Mouse (Mus musculus) midbrain, embryonic 12.5 days (tissue): ENCODE measurements at regions not wholly inside any gene's neighbourhood (a gene's known extent, or its start where the extent isn't known, plus 50 kb on each side); places are given as distances from the start of the nearest gene placed in this dataset.

Experiments
- ATAC-seq: fragments of 200-750 bp; cut with Nextera tagmentation; 2 replicates; pipeline ENCODE4 v1.8.0; 2017; ENCODE audit warnings: low read depth, moderate TSS enrichment, moderate library complexity; ENCODE audit not compliant: low FRiP score
- H3K27ac ChIP-seq: fragments of 300-500 bp; sonication (generic); replicated peaks from 2 replicates; pipeline ENCODE4 v1.5.1; 2016; ENCODE audit warnings: mild to moderate bottlenecking
- H3K27me3 ChIP-seq: fragments of 300-500 bp; sonication (generic); 2 replicates; pipeline ENCODE4 v1.6.1; 2016; ENCODE audit warnings: mild to moderate bottlenecking
- H3K36me3 ChIP-seq: fragments of 300-500 bp; sonication (generic); 2 replicates; pipeline ENCODE4 v1.6.1; 2016
- H3K4me1 ChIP-seq: fragments of 300-500 bp; sonication (generic); 2 replicates; pipeline ENCODE4 v1.6.1; 2016
- H3K4me2 ChIP-seq: fragments of 300-500 bp; sonication (generic); replicated peaks from 2 replicates; pipeline ENCODE4 v1.6.1; 2016; ENCODE audit warnings: mild to moderate bottlenecking, moderate library complexity
- H3K4me3 ChIP-seq: fragments of 300-500 bp; sonication (generic); 2 replicates; pipeline ENCODE4 v1.5.1; 2016; ENCODE audit warnings: mild to moderate bottlenecking
- H3K9ac ChIP-seq: fragments of 300-500 bp; sonication (generic); replicated peaks from 2 replicates; pipeline ENCODE4 v1.6.1; 2016; ENCODE audit warnings: mild to moderate bottlenecking, moderate library complexity
- H3K9me3 ChIP-seq: fragments of 300-500 bp; sonication (generic); 2 replicates; pipeline ENCODE4 v1.6.1; 2016; ENCODE audit warnings: mild to moderate bottlenecking
- WGBS: fragments of 180-500 bp; shearing (Covaris S2); methylation state at CpG from one replicate; pipeline ENCODE4 v1.1.7; 2016; 5-methylcytosine and 5-hydroxymethylcytosine counted together

DNA sequence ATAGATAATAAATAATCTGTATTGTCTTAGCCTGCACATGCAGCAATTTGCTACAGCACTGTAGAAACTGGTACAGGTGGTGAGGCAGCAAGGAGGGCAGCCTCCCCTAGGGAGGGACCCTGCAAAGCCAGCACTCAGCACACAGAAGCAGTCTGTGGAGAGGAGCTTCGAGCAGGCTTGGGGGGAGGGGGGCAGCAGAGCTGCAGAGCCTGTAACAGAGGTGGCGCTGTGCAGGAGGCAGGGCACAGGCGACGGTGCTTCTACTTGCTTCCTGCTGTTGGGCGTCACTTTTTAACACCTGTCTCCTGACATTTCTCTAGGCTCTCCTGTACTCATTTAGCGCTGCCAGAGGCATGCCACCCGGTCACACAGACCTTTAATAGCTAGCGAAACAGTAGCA is 404.6 kb upstream of the Gm6657 start:
- Histone ChIP-seq H3K9ac (no peak overlapping the region), H3K9me3 (no peaks in the 10 kb centered on the region), H3K4me2 (peak overlapping the region; percentile 52), H3K4me1 (peaks cover 13% of the 10 kb centered on the region), H3K4me3 (peak overlapping the region; percentile 26), H3K36me3 (no peaks in the 10 kb centered on the region), H3K27me3 (peaks cover 14% of the 10 kb centered on the region), H3K27ac (no peak overlapping the region)
- WGBS, result 5% methylated on average over 8 of the region's 8 CpGs
- peak; percentile 78; the same call in 1 of the 2 replicates for ATAC-seq

DNA sequence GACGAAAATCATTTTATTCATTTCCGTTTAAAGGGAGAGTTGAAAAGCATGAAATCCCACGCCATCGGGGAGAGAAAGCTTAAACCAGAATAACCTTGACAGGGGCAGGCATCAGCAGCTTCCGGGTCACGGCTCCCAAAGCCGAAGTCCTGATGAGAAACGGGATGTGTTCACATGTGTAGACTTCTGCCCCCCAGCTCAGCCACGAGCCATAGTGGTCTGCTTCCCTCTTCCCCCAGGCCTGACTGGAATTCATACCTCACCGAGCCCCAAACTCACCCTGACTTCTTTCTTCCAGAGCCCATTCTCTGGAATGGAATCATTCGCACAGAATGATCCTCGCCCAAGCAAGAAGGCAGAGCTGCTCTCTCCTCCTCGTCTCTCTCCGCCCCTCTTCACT is 404.2 kb upstream of the Gm6657 start:
- H3K4me2 ChIP-seq, result peak overlapping the region; percentile 52
- no peak overlapping the region for H3K27ac ChIP-seq
- no peak for ATAC-seq
- no peaks in the 10 kb centered on the region for H3K9me3 ChIP-seq
- H3K9ac ChIP-seq, result no peak overlapping the region
- H3K36me3 ChIP-seq, result no peaks in the 10 kb centered on the region
- peaks cover 13% of the 10 kb centered on the region for H3K4me1 ChIP-seq
- peaks cover 14% of the 10 kb centered on the region for H3K27me3 ChIP-seq
- peak overlapping the region; percentile 26 for H3K4me3 ChIP-seq
- WGBS, result 16% methylated on average over 14 of the region's 14 CpGs

GRCm38 (mm10) chr12:77790891-77791672 is 403.0 kb upstream of the Gm6657 start:
- Histone ChIP-seq H3K27ac (no peak overlapping the region), H3K9ac (no peak overlapping the region), H3K27me3 (peaks cover 14% of the 10 kb centered on the region), H3K4me2 (no peak overlapping the region), H3K36me3 (no peaks in the 10 kb centered on the region), H3K4me1 (peaks cover 13% of the 10 kb centered on the region), H3K9me3 (no peaks in the 10 kb centered on the region), H3K4me3 (no peak overlapping the region)
- 89% methylated on average over 13 of the region's 13 CpGs for WGBS
- no peak for ATAC-seq

DNA sequence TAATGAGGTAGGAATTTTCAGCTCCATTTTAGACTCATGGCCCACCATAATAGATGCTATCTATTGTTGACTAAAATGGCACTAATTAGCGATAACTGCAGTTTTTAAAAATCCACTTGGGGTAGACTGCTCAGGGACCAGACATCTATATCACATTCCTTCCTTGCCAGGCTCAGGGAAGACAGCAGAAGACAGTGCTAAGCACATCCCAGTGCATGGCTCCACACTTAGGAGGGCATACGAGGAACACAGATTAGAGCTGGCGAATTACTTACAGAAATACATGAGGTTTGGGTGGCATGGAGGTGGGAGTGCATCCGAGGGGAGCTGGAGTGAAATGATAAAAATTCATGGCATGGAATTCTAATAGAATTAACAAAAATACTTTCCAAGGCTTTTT is 395.5 kb upstream of the Gm6657 start:
- H3K4me2 ChIP-seq, result no peak overlapping the region
- H3K27me3 ChIP-seq, result no peaks in the 10 kb centered on the region
- H3K9me3 ChIP-seq, result no peaks in the 10 kb centered on the region
- ATAC-seq, result no peak
- H3K9ac ChIP-seq, result no peak overlapping the region
- WGBS, result 79% methylated on average over 4 of the region's 4 CpGs
- H3K4me3 ChIP-seq, result no peak overlapping the region
- H3K4me1 ChIP-seq, result peaks cover 15% of the 10 kb centered on the region
- no peaks in the 10 kb centered on the region for H3K36me3 ChIP-seq
- H3K27ac ChIP-seq, result no peak overlapping the region

GRCm38 (mm10) chr12:77799134-77799770 is 394.8 kb upstream of the Gm6657 start:
- H3K4me2 ChIP-seq, result no peak overlapping the region
- no peaks in the 10 kb centered on the region for H3K36me3 ChIP-seq
- no peak overlapping the region for H3K4me3 ChIP-seq
- 0 out of 2 replicates have a peak overlapping the region, but pooled peaks have one; percentile 31 for H3K27ac ChIP-seq
- ATAC-seq, result no peak
- no peaks in the 10 kb centered on the region for H3K27me3 ChIP-seq
- H3K9ac ChIP-seq, result no peak overlapping the region; the same call in 1 of the 2 replicates
- 39% methylated on average over 12 of the region's 12 CpGs for WGBS
- no peaks in the 10 kb centered on the region for H3K9me3 ChIP-seq
- H3K4me1 ChIP-seq, result peaks cover 15% of the 10 kb centered on the region

- H3K4me1 ChIP-seq, result no peaks in the 10 kb centered on the region
- 90% methylated on average over 7 of the region's 7 CpGs for WGBS
- H3K9ac ChIP-seq, result no peak overlapping the region
- no peaks in the 10 kb centered on the region for H3K27me3 ChIP-seq
- no peak for ATAC-seq
- no peaks in the 10 kb centered on the region for H3K36me3 ChIP-seq
- no peaks in the 10 kb centered on the region for H3K9me3 ChIP-seq
- no peak overlapping the region for H3K4me3 ChIP-seq
- H3K4me2 ChIP-seq, result no peak overlapping the region
- H3K27ac ChIP-seq, result no peak overlapping the region
Measured at GRCm38 (mm10) chr12:77807674-77808073, 386.4 kb upstream of the Gm6657 start.

GRCm38 (mm10) chr12:77811276-77811675 is 382.8 kb upstream of the Gm6657 start:
- H3K36me3 ChIP-seq, result no peaks in the 10 kb centered on the region
- H3K27me3 ChIP-seq, result no peaks in the 10 kb centered on the region
- H3K4me3 ChIP-seq, result no peak overlapping the region
- no peaks in the 10 kb centered on the region for H3K9me3 ChIP-seq
- H3K27ac ChIP-seq, result no peak overlapping the region
- no peak for ATAC-seq
- whole genome bisulfite sequencing, result 30% methylated on average over 2 of the region's 2 CpGs
- H3K4me1 ChIP-seq, result no peaks in the 10 kb centered on the region
- H3K9ac ChIP-seq, result no peak overlapping the region
- no peak overlapping the region for H3K4me2 ChIP-seq

- no peak overlapping the region for H3K4me3 ChIP-seq
- 94% methylated on average over 16 of the region's 16 CpGs for WGBS
- H3K4me1 ChIP-seq, result no peaks in the 10 kb centered on the region
- ATAC-seq, result no peak
- H3K36me3 ChIP-seq, result no peaks in the 10 kb centered on the region
- no peak overlapping the region for H3K9ac ChIP-seq
- no peaks in the 10 kb centered on the region for H3K27me3 ChIP-seq
- no peak overlapping the region for H3K4me2 ChIP-seq
- H3K9me3 ChIP-seq, result no peaks in the 10 kb centered on the region
- H3K27ac ChIP-seq, result no peak overlapping the region
Measured at GRCm38 (mm10) chr12:77819456-77819855, 374.6 kb upstream of the Gm6657 start.

GRCm38 (mm10) chr12:77823381-77824030 is 370.5 kb upstream of the Gm6657 start:
- no peak overlapping the region for H3K27ac ChIP-seq
- H3K36me3 ChIP-seq, result no peaks in the 10 kb centered on the region

GRCm38 (mm10) chr12:77833411-77834169 is 360.5 kb upstream of the Gm6657 start:
- H3K4me3 ChIP-seq, result no peak overlapping the region
- H3K27me3 ChIP-seq, result no peaks in the 10 kb centered on the region
- H3K9me3 ChIP-seq, result no peaks in the 10 kb centered on the region
- WGBS, result 93% methylated on average over 9 of the region's 9 CpGs
- ATAC-seq, result no peak
- H3K4me1 ChIP-seq, result no peaks in the 10 kb centered on the region
- H3K9ac ChIP-seq, result no peak overlapping the region
- H3K36me3 ChIP-seq, result no peaks in the 10 kb centered on the region
- no peak overlapping the region for H3K27ac ChIP-seq
- H3K4me2 ChIP-seq, result no peak overlapping the region

More at GRCm38 (mm10) chr12:77823381-77824030, 370.5 kb upstream of the Gm6657 start:
- Histone ChIP-seq H3K4me1 (no peaks in the 10 kb centered on the region), H3K9ac (no peak overlapping the region), H3K4me2 (no peak overlapping the region), H3K4me3 (no peak overlapping the region), H3K9me3 (peaks cover 3% of the 10 kb centered on the region; the same call in 1 of the 2 replicates), H3K27me3 (no peaks in the 10 kb centered on the region)
- ATAC-seq, result no peak
- WGBS, result 55% methylated on average over 3 of the region's 3 CpGs

- Histone ChIP-seq H3K27me3 (no peaks in the 10 kb centered on the region), H3K27ac (no peak overlapping the region), H3K4me1 (no peaks in the 10 kb centered on the region), H3K4me3 (no peak overlapping the region), H3K36me3 (no peaks in the 10 kb centered on the region), H3K9me3 (no peaks in the 10 kb centered on the region), H3K4me2 (no peak overlapping the region), H3K9ac (no peak overlapping the region)
- 95% methylated on average over 1 of the region's 1 CpGs for WGBS
- no peak for ATAC-seq
Measured at GRCm38 (mm10) chr12:77834891-77835290, 359.2 kb upstream of the Gm6657 start.
